Mouse (Mus musculus) liver, embryonic 15.5 days (tissue): ENCODE data around the gene Mcrs1. TPM values are rescaled to one million over a fixed set of nuclear protein-coding genes. Genes with fewer than 3 reads are reported as not detected.
A peak's percentile ranks its signal among the peaks of the same experiment; 100 is the strongest.

Source experiments
- ATAC-seq: fragments of 200-750 bp; cut with Nextera tagmentation; 2 replicates; pipeline ENCODE4 v1.8.0; 2017; ENCODE audit warnings: moderate number of reproducible peaks, mild to moderate bottlenecking, moderate library complexity; ENCODE audit not compliant: insufficient read depth
- H3K27ac ChIP-seq: fragments of 300-500 bp; sonication (generic); replicated peaks from 2 replicates; pipeline ENCODE4 v1.5.1; 2015; ENCODE audit warnings: mild to moderate bottlenecking, inconsistent platforms
- H3K27me3 ChIP-seq: fragments of 300-500 bp; sonication (generic); 2 replicates; pipeline ENCODE4 v1.6.1; 2015; ENCODE audit warnings: mild to moderate bottlenecking, inconsistent platforms
- H3K36me3 ChIP-seq: fragments of 300-500 bp; sonication (generic); replicated peaks from 2 replicates; pipeline ENCODE4 v1.6.1; 2015; ENCODE audit warnings: moderate library complexity, mild to moderate bottlenecking, inconsistent platforms
- H3K4me1 ChIP-seq: fragments of 300-500 bp; sonication (generic); replicated peaks from 2 replicates; pipeline ENCODE4 v1.6.1; 2015; ENCODE audit warnings: inconsistent platforms
- H3K4me2 ChIP-seq: fragments of 300-500 bp; sonication (generic); 2 replicates; pipeline ENCODE4 v1.6.1; 2015; ENCODE audit warnings: moderate library complexity, mild to moderate bottlenecking, inconsistent platforms
- H3K4me3 ChIP-seq: fragments of 300-500 bp; sonication (generic); replicated peaks from 2 replicates; pipeline ENCODE4 v1.5.1; 2015; ENCODE audit warnings: mild to moderate bottlenecking, inconsistent platforms
- H3K9ac ChIP-seq: fragments of 300-500 bp; sonication (generic); 2 replicates; pipeline ENCODE4 v1.6.1; 2015; ENCODE audit warnings: moderate library complexity, mild to moderate bottlenecking, inconsistent platforms
- H3K9me3 ChIP-seq: fragments of 300-500 bp; sonication (generic); replicated peaks from 2 replicates; pipeline ENCODE4 v1.6.1; 2016; ENCODE audit warnings: inconsistent platforms
- WGBS: fragments of 180-500 bp; shearing (Covaris S2); methylation state at CpG from one replicate; pipeline ENCODE4 v1.1.7; 2015; ENCODE audit warnings: mixed read lengths; ENCODE audit not compliant: insufficient replicate concordance; 5-methylcytosine and 5-hydroxymethylcytosine counted together
- polyA plus RNA-seq: library from polyadenylated mRNA; unstranded; fragments of >200 nt; fragmentation: Nextera tagmentation; extraction: Ambion mirVana; gene quantifications from 2 replicates; pipeline ENCODE4 v1.2.1, GENCODE M21; 2015

Gene Mcrs1
- polyA plus RNA-seq = 42.8 and 46.2 TPM in 2 replicates

- Histone ChIP-seq H3K4me2 (peak within 1 kb of the TSS; percentile 83), H3K27me3 (no peaks in the 10 kb centered on the region), H3K9ac (peak within 1 kb of the TSS; percentile 73), H3K36me3 (peaks cover 16% of the 10 kb centered on the region), H3K27ac (peak within 1 kb of the TSS; percentile 97), H3K4me1 (peaks cover 30% of the 10 kb centered on the region), H3K9me3 (no peaks in the 10 kb centered on the region), H3K4me3 (peak within 1 kb of the TSS; percentile 84)
- ATAC-seq = peak; percentile 88
- under 1% methylated on average over 52 of the region's 52 CpGs for WGBS
Measured at GRCm38 (mm10) chr15:99251626-99252380, at the start of gene Mcrs1. Gene Mcrs1 (minus strand): TSS chr15:99251961.

- H3K27ac ChIP-seq = no peak overlapping the region
- H3K4me1 ChIP-seq = peaks cover 25% of the 10 kb centered on the region
- WGBS = 47% methylated on average over 5 of the region's 5 CpGs
- no peak overlapping the region for H3K4me3 ChIP-seq
- no peak overlapping the region for H3K9ac ChIP-seq
- no peak for ATAC-seq
- H3K4me2 ChIP-seq = peak overlapping the region; percentile 81; the same call in 1 of the 2 replicates
- H3K36me3 ChIP-seq = no peaks in the 10 kb centered on the region
- H3K27me3 ChIP-seq = peaks cover 15% of the 10 kb centered on the region
- no peaks in the 10 kb centered on the region for H3K9me3 ChIP-seq
Measured at GRCm38 (mm10) chr15:99296213-99296612, 44.5 kb upstream of the Mcrs1 start.

GRCm38 (mm10) chr15:99295484-99295981 lies 43.8 kb upstream of the Mcrs1 start, which contains the start of gene Fam186b:
Gene Fam186b (minus strand): TSS chr15:99295888.
- Histone ChIP-seq H3K4me2 (peak within 1 kb of the TSS; percentile 81), H3K4me1 (peaks cover 25% of the 10 kb centered on the region), H3K27ac (peak within 1 kb of the TSS; percentile 59), H3K4me3 (peak within 1 kb of the TSS; percentile 68), H3K9me3 (no peaks in the 10 kb centered on the region), H3K27me3 (peaks cover 15% of the 10 kb centered on the region), H3K36me3 (no peaks in the 10 kb centered on the region), H3K9ac (peak within 1 kb of the TSS; percentile 51)
- no peak for ATAC-seq
- 3% methylated on average over 17 of the region's 17 CpGs for WGBS

GRCm38 (mm10) chr15:99294813-99295374 lies 43.1 kb upstream of the Mcrs1 start, which contains the start of gene Prpf40b:
Gene Prpf40b (plus strand): TSS chr15:99295087.
- Histone ChIP-seq H3K9ac (peak within 1 kb of the TSS; percentile 51), H3K4me2 (peak within 1 kb of the TSS; percentile 81), H3K9me3 (no peaks in the 10 kb centered on the region), H3K4me3 (peak within 1 kb of the TSS; percentile 68), H3K27ac (peak within 1 kb of the TSS; percentile 59), H3K36me3 (no peaks in the 10 kb centered on the region), H3K27me3 (peaks cover 15% of the 10 kb centered on the region), H3K4me1 (peaks cover 25% of the 10 kb centered on the region)
- under 1% methylated on average over 60 of the region's 64 CpGs for WGBS
- ATAC-seq = peak; percentile 92

GRCm38 (mm10) chr15:99294287-99294686 lies 42.5 kb upstream of the Mcrs1 start:
- Histone ChIP-seq H3K27me3 (peaks cover 15% of the 10 kb centered on the region), H3K4me3 (peak overlapping the region; percentile 68), H3K9ac (peak overlapping the region; percentile 51), H3K4me1 (peaks cover 25% of the 10 kb centered on the region), H3K36me3 (no peaks in the 10 kb centered on the region), H3K9me3 (no peaks in the 10 kb centered on the region), H3K4me2 (peak overlapping the region; percentile 81), H3K27ac (0 out of 2 replicates have a peak overlapping the region, but pooled peaks have one; percentile 59)
- WGBS = 5% methylated on average over 16 of the region's 16 CpGs
- no peak for ATAC-seq

GRCm38 (mm10) chr15:99290586-99290985 lies 38.8 kb upstream of the Mcrs1 start:
- WGBS = 73% methylated on average over 11 of the region's 11 CpGs
- Histone ChIP-seq H3K9me3 (no peaks in the 10 kb centered on the region), H3K9ac (no peak overlapping the region), H3K27ac (no peak overlapping the region), H3K4me3 (no peak overlapping the region), H3K27me3 (peaks cover 15% of the 10 kb centered on the region), H3K36me3 (no peaks in the 10 kb centered on the region), H3K4me1 (peaks cover 19% of the 10 kb centered on the region), H3K4me2 (no peak overlapping the region)
- no peak for ATAC-seq

GRCm38 (mm10) chr15:99285189-99285535 lies 33.4 kb upstream of the Mcrs1 start:
- WGBS = 41% methylated on average over 8 of the region's 8 CpGs
- Histone ChIP-seq H3K4me3 (no peak overlapping the region), H3K4me1 (peaks cover 20% of the 10 kb centered on the region), H3K27ac (peak overlapping the region; percentile 24; the same call in 1 of the 2 replicates), H3K9me3 (no peaks in the 10 kb centered on the region), H3K27me3 (peaks cover under 1% of the 10 kb centered on the region; the same call in 1 of the 2 replicates), H3K9ac (no peak overlapping the region), H3K4me2 (peak overlapping the region; percentile 30; the same call in 1 of the 2 replicates), H3K36me3 (no peaks in the 10 kb centered on the region)
- peak; percentile 74 for ATAC-seq

- Histone ChIP-seq H3K36me3 (no peaks in the 10 kb centered on the region), H3K9me3 (no peaks in the 10 kb centered on the region), H3K27me3 (peaks cover 6% of the 10 kb centered on the region), H3K9ac (no peak overlapping the region), H3K4me1 (peaks cover 20% of the 10 kb centered on the region), H3K27ac (peak overlapping the region; percentile 24; the same call in 1 of the 2 replicates), H3K4me3 (no peak overlapping the region), H3K4me2 (peak overlapping the region; percentile 30)
- peak; percentile 69 for ATAC-seq
- WGBS = 15% methylated on average over 14 of the region's 14 CpGs
Measured at GRCm38 (mm10) chr15:99284527-99285188, 32.9 kb upstream of the Mcrs1 start.

GRCm38 (mm10) chr15:99283456-99283855 lies 31.7 kb upstream of the Mcrs1 start:
- Histone ChIP-seq H3K27me3 (peaks cover 6% of the 10 kb centered on the region), H3K27ac (no peak overlapping the region), H3K9me3 (no peaks in the 10 kb centered on the region), H3K4me1 (peaks cover 20% of the 10 kb centered on the region), H3K4me2 (no peak overlapping the region), H3K4me3 (no peak overlapping the region), H3K9ac (no peak overlapping the region), H3K36me3 (no peaks in the 10 kb centered on the region)
- no peak for ATAC-seq
- WGBS = 52% methylated on average over 10 of the region's 10 CpGs

- no peak overlapping the region for H3K4me2 ChIP-seq
- H3K4me3 ChIP-seq = no peak overlapping the region
- ATAC-seq = no peak
- no peaks in the 10 kb centered on the region for H3K36me3 ChIP-seq
- H3K9me3 ChIP-seq = no peaks in the 10 kb centered on the region
- no peak overlapping the region for H3K27ac ChIP-seq
- no peak overlapping the region for H3K9ac ChIP-seq
- no peaks in the 10 kb centered on the region for H3K4me1 ChIP-seq
- 79% methylated on average over 7 of the region's 7 CpGs for WGBS
- H3K27me3 ChIP-seq = peaks cover 6% of the 10 kb centered on the region
Measured at GRCm38 (mm10) chr15:99278271-99278670, 26.5 kb upstream of the Mcrs1 start.

GRCm38 (mm10) chr15:99276095-99276494 lies 24.3 kb upstream of the Mcrs1 start:
- no peaks in the 10 kb centered on the region for H3K4me1 ChIP-seq
- no peaks in the 10 kb centered on the region for H3K9me3 ChIP-seq
- H3K27me3 ChIP-seq = peaks cover 6% of the 10 kb centered on the region
- H3K27ac ChIP-seq = no peak overlapping the region
- H3K9ac ChIP-seq = no peak overlapping the region
- H3K4me2 ChIP-seq = no peak overlapping the region
- H3K4me3 ChIP-seq = no peak overlapping the region
- 65% methylated on average over 8 of the region's 8 CpGs for WGBS
- no peak for ATAC-seq
- no peaks in the 10 kb centered on the region for H3K36me3 ChIP-seq
